Mouse (Mus musculus): Measurements from ENCODE around the gene Rpl36. TPM values are rescaled to one million over a fixed set of nuclear protein-coding genes. Genes with fewer than 3 reads are reported as not detected.
"Not testable (repeated sequence)": the region's sequence is repeated elsewhere in the genome, so short reads cannot be mapped to it uniquely, and the experiment has no call there.

Gene Rpl36
- polyA plus RNA-seq, 1 experiment from 2014 or later: 2,148 TPM

- Histone ChIP-seq H3K27ac (ENCODE audit: low read depth, low read length) (no peak overlapping the region), H3K4me3 (ENCODE audit: low read length) (no peak overlapping the region), H3K36me3 (ENCODE audit: control insufficient read depth, insufficient read depth, low read length) (peaks cover 84% of the 10 kb centered on the region), H3K4me2 (replicated peaks; ENCODE audit: low read depth, low read length) (no peak overlapping the region), H3K27me3 (ENCODE audit: control insufficient read depth, insufficient read depth, low read length) (no peaks in the 10 kb centered on the region), H3K9ac (ENCODE audit: low read depth, low read length) (no peak overlapping the region), H3K9me3 (ENCODE audit: control insufficient read depth, low read length) (no peaks in the 10 kb centered on the region), H3K4me1 (ENCODE audit: control insufficient read depth, insufficient read depth, low read length) (peaks cover 7% of the 10 kb centered on the region)
- 92% methylated on average over 3 of the region's 3 CpGs for WGBS
- ATAC-seq (ENCODE audit: low FRiP score, low TSS enrichment): no peak
Observed at GRCm38 (mm10) chr17:56604422-56604821, 8.8 kb upstream of the Rpl36 start.

GRCm38 (mm10) chr17:56605431-56605830 is 7.8 kb upstream of the Rpl36 start:
- Histone ChIP-seq H3K27me3 (ENCODE audit: control insufficient read depth, insufficient read depth, low read length) (no peaks in the 10 kb centered on the region), H3K36me3 (ENCODE audit: control insufficient read depth, insufficient read depth, low read length) (peaks cover 74% of the 10 kb centered on the region), H3K9me3 (ENCODE audit: control insufficient read depth, low read length) (no peaks in the 10 kb centered on the region), H3K27ac (ENCODE audit: low read depth, low read length) (no peak overlapping the region), H3K4me1 (ENCODE audit: control insufficient read depth, insufficient read depth, low read length) (peaks cover 7% of the 10 kb centered on the region), H3K4me3 (ENCODE audit: low read length) (no peak overlapping the region), H3K9ac (ENCODE audit: low read depth, low read length) (no peak overlapping the region), H3K4me2 (replicated peaks; ENCODE audit: low read depth, low read length) (no peak overlapping the region)
- 88% methylated on average over 9 of the region's 9 CpGs for whole genome bisulfite sequencing
- no peak for ATAC-seq (ENCODE audit: low FRiP score, low TSS enrichment)

GRCm38 (mm10) chr17:56607521-56608062 is 5.6 kb upstream of the Rpl36 start:
- no peaks in the 10 kb centered on the region for H3K27me3 ChIP-seq (ENCODE audit: control insufficient read depth, insufficient read depth, low read length)
- H3K9me3 ChIP-seq (ENCODE audit: control insufficient read depth, low read length): no peaks in the 10 kb centered on the region
- ATAC-seq (ENCODE audit: low FRiP score, low TSS enrichment): no peak
- no peak overlapping the region for H3K9ac ChIP-seq (ENCODE audit: low read depth, low read length)
- 63% methylated on average over 3 of the region's 3 CpGs for WGBS
- H3K4me3 ChIP-seq (ENCODE audit: low read length): no peak overlapping the region
- no peak overlapping the region for H3K27ac ChIP-seq (ENCODE audit: low read depth, low read length)
- H3K4me1 ChIP-seq (ENCODE audit: control insufficient read depth, insufficient read depth, low read length): peaks cover 7% of the 10 kb centered on the region
- H3K36me3 ChIP-seq (ENCODE audit: control insufficient read depth, insufficient read depth, low read length): peaks cover 52% of the 10 kb centered on the region
- H3K4me2 ChIP-seq (replicated peaks; ENCODE audit: low read depth, low read length): no peak overlapping the region

- Histone ChIP-seq H3K9ac (ENCODE audit: low read depth, low read length) (peak overlapping the region; percentile 55; the same call in 1 of the 2 replicates), H3K4me2 (replicated peaks; ENCODE audit: low read depth, low read length) (peak overlapping the region; percentile 61), H3K4me3 (ENCODE audit: low read length) (peak overlapping the region; percentile 42), H3K27me3 (ENCODE audit: control insufficient read depth, insufficient read depth, low read length) (no peaks in the 10 kb centered on the region), H3K4me1 (ENCODE audit: control insufficient read depth, insufficient read depth, low read length) (peaks cover 7% of the 10 kb centered on the region), H3K9me3 (ENCODE audit: control insufficient read depth, low read length) (no peaks in the 10 kb centered on the region), H3K27ac (ENCODE audit: low read depth, low read length) (no peak overlapping the region), H3K36me3 (ENCODE audit: control insufficient read depth, insufficient read depth, low read length) (peaks cover 41% of the 10 kb centered on the region)
- WGBS: 33% methylated on average over 5 of the region's 5 CpGs
- ATAC-seq (ENCODE audit: low FRiP score, low TSS enrichment): no peak
Observed at GRCm38 (mm10) chr17:56608699-56609098, 4.5 kb upstream of the Rpl36 start.

GRCm38 (mm10) chr17:56609452-56610171 is 3.6 kb upstream of the Rpl36 start, which contains the start of gene 2410015M20Rik:
TSS of gene 2410015M20Rik (minus strand) at chr17:56609771.
- peaks cover 11% of the 10 kb centered on the region for H3K4me1 ChIP-seq (ENCODE audit: control insufficient read depth, insufficient read depth, low read length)
- WGBS: under 1% methylated on average over 44 of the region's 44 CpGs
- peak; percentile 85 for ATAC-seq (ENCODE audit: low FRiP score, low TSS enrichment)
- peak within 1 kb of the TSS; percentile 60 for H3K9ac ChIP-seq (ENCODE audit: low read depth, low read length)
- H3K27ac ChIP-seq (ENCODE audit: low read depth, low read length): peak within 1 kb of the TSS; percentile 53; the same call in 1 of the 2 replicates
- H3K4me3 ChIP-seq (ENCODE audit: low read length): peak within 1 kb of the TSS; percentile 42
- H3K36me3 ChIP-seq (ENCODE audit: control insufficient read depth, insufficient read depth, low read length): peaks cover 37% of the 10 kb centered on the region
- peak within 1 kb of the TSS; percentile 61 for H3K4me2 ChIP-seq (replicated peaks; ENCODE audit: low read depth, low read length)
- no peaks in the 10 kb centered on the region for H3K27me3 ChIP-seq (ENCODE audit: control insufficient read depth, insufficient read depth, low read length)
- no peaks in the 10 kb centered on the region for H3K9me3 ChIP-seq (ENCODE audit: control insufficient read depth, low read length)

GRCm38 (mm10) chr17:56611323-56611722 is 1.9 kb upstream of the Rpl36 start:
- Histone ChIP-seq H3K4me1 (ENCODE audit: control insufficient read depth, insufficient read depth, low read length) (peaks cover 19% of the 10 kb centered on the region), H3K27me3 (ENCODE audit: control insufficient read depth, insufficient read depth, low read length) (no peaks in the 10 kb centered on the region), H3K9ac (ENCODE audit: low read depth, low read length) (no peak overlapping the region), H3K36me3 (ENCODE audit: control insufficient read depth, insufficient read depth, low read length) (peaks cover 37% of the 10 kb centered on the region), H3K4me3 (ENCODE audit: low read length) (no peak overlapping the region), H3K27ac (ENCODE audit: low read depth, low read length) (no peak overlapping the region), H3K4me2 (replicated peaks; ENCODE audit: low read depth, low read length) (no peak overlapping the region), H3K9me3 (ENCODE audit: control insufficient read depth, low read length) (no peaks in the 10 kb centered on the region)
- WGBS: 69% methylated on average over 2 of the region's 2 CpGs
- ATAC-seq (ENCODE audit: low FRiP score, low TSS enrichment): no peak

- no peak overlapping the region for H3K4me3 ChIP-seq (ENCODE audit: low read length)
- 17% methylated on average over 14 of the region's 14 CpGs for WGBS
- no peak; the same call in 1 of the 2 replicates for ATAC-seq (ENCODE audit: low FRiP score, low TSS enrichment)
- H3K9ac ChIP-seq (ENCODE audit: low read depth, low read length): no peak overlapping the region
- no peaks in the 10 kb centered on the region for H3K27me3 ChIP-seq (ENCODE audit: control insufficient read depth, insufficient read depth, low read length)
- H3K4me2 ChIP-seq (replicated peaks; ENCODE audit: low read depth, low read length): no peak overlapping the region
- H3K9me3 ChIP-seq (ENCODE audit: control insufficient read depth, low read length): no peaks in the 10 kb centered on the region
- H3K4me1 ChIP-seq (ENCODE audit: control insufficient read depth, insufficient read depth, low read length): peaks cover 19% of the 10 kb centered on the region
- no peak overlapping the region for H3K27ac ChIP-seq (ENCODE audit: low read depth, low read length)
- peaks cover 37% of the 10 kb centered on the region for H3K36me3 ChIP-seq (ENCODE audit: control insufficient read depth, insufficient read depth, low read length)
Observed at GRCm38 (mm10) chr17:56611861-56612564, 1.2 kb upstream of the Rpl36 start.

GRCm38 (mm10) chr17:56612565-56612939 is 664 bp upstream of the Rpl36 start:
- peaks cover 37% of the 10 kb centered on the region for H3K36me3 ChIP-seq (ENCODE audit: control insufficient read depth, insufficient read depth, low read length)
- not testable (repeated sequence) for H3K4me2 ChIP-seq (replicated peaks; ENCODE audit: low read depth, low read length); H3K9me3 ChIP-seq (ENCODE audit: control insufficient read depth, low read length); H3K27ac ChIP-seq (ENCODE audit: low read depth, low read length); H3K4me3 ChIP-seq (ENCODE audit: low read length); H3K9ac ChIP-seq (ENCODE audit: low read depth, low read length); H3K27me3 ChIP-seq (ENCODE audit: control insufficient read depth, insufficient read depth, low read length); ATAC-seq (ENCODE audit: low FRiP score, low TSS enrichment)
- WGBS: 87% methylated on average over 10 of the region's 10 CpGs
- peaks cover 19% of the 10 kb centered on the region for H3K4me1 ChIP-seq (ENCODE audit: control insufficient read depth, insufficient read depth, low read length)

- Histone ChIP-seq H3K4me2 (replicated peaks; ENCODE audit: low read depth, low read length) (peak overlapping the region; percentile 86), H3K36me3 (ENCODE audit: control insufficient read depth, insufficient read depth, low read length) (peaks cover 48% of the 10 kb centered on the region), H3K4me3 (ENCODE audit: low read length) (peak overlapping the region; percentile 78), H3K4me1 (ENCODE audit: control insufficient read depth, insufficient read depth, low read length) (peaks cover 13% of the 10 kb centered on the region), H3K27ac (ENCODE audit: low read depth, low read length) (peak overlapping the region; percentile 90; the same call in 1 of the 2 replicates), H3K9ac (ENCODE audit: low read depth, low read length) (peak overlapping the region; percentile 87)
- not testable (repeated sequence) for H3K9me3 ChIP-seq (ENCODE audit: control insufficient read depth, low read length); H3K27me3 ChIP-seq (ENCODE audit: control insufficient read depth, insufficient read depth, low read length); ATAC-seq (ENCODE audit: low FRiP score, low TSS enrichment)
- WGBS: under 1% methylated on average over 26 of the region's 26 CpGs
Observed at GRCm38 (mm10) chr17:56613893-56614292, 677 bp downstream of the Rpl36 start.

Data from kidney, embryonic 14.5 days (tissue).